Mouse (Mus musculus): ENCODE measurements around the gene Olfr156.

DNA sequence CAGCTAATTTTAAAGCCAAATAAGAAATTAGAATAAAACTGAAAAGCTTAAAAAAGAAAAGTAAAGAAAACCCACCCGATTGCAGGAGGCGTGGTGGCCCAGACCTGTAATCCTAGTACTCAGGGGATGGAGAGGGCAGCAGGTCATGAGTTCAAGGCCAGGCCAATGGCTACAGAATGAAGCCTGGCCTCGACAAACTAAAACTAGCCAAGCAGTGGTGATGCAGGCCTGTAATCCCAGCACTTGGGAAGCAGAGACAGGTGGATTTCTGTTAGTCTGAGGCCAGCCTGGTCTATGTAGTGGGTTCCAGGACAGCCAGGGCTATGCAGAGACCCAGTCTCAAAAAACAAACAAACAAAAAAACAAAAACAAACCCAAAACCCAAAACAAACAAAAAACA is 14.6 kb upstream of the Olfr156 start:
- TF ChIP-seq POLR2A (IDR thresholded peaks at IDR 0.05; ENCODE audit: insufficient read depth, low read depth, low read length) (no peak), CTCF (IDR thresholded peaks at IDR 0.05; ENCODE audit: insufficient read depth, low read depth, low read length) (no peak)
